Mouse (Mus musculus) liver, postnatal 0 days (tissue): ENCODE data around the gene Rnf150.

Experiments
- CTCF ChIP-seq: sonication (generic); IDR thresholded peaks from 2 replicates; pipeline ENCODE4 v1.5.1; 2016; ENCODE audit warnings: antibody characterized with exemption, low read depth
- EP300 ChIP-seq: IDR thresholded peaks from 2 replicates; pipeline ENCODE4 v1.6.1; 2016; ENCODE audit warnings: antibody characterized with exemption, low read depth, mild to moderate bottlenecking

DNA sequence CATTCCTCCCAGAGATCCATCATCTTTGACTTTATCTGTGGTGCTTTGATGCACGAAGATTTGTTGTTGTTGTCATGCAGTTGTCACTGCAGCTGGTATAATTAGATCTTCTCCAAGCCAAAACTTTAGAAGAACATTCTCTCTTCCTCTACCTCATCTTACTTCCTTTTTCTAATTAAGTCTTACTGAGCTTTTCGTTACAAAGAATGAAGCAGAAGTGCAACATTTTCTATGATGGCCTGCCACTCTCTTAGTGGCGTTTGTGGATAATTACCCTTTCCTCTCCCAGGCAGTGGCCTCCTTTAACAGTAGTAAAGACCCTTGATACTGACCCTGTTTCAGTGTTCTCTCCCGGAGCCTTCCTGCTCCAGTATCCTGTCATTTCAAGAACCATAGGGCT lies 128.9 kb downstream of the Rnf150 start:
- no peak for TF ChIP-seq CTCF
- TF ChIP-seq EP300, result no peak
